Mouse (Mus musculus) ES-E14 (cell line): Measurements from ENCODE around the gene C1qtnf12. TPM values are rescaled to one million over a fixed set of nuclear protein-coding genes. Genes with fewer than 3 reads are reported as not detected.

Experiments
- DNase-seq: peaks from one replicate; pipeline ENCODE4 v3.0.0-alpha.2; 2013; ENCODE audit warnings: low read depth, low spot score
- H3K27ac ChIP-seq: 2 replicates; pipeline ENCODE4 v1.5.1; 2012; ENCODE audit warnings: low read depth, mild to moderate bottlenecking, low read length, moderate library complexity, mixed read lengths; ENCODE audit not compliant: poor library complexity, insufficient read depth, severe bottlenecking
- H3K36me3 ChIP-seq: 2 replicates; pipeline ENCODE4 v1.6.1; 2012; ENCODE audit warnings: mild to moderate bottlenecking, low read length, moderate library complexity, mixed read lengths; ENCODE audit not compliant: control insufficient read depth, poor library complexity, insufficient read depth, severe bottlenecking
- H3K4me1 ChIP-seq, 2 experiments: fragments of 150-350 bp in 1 of 2; sonication (generic) in 1 of 2; 2 replicates each; pipeline ENCODE4 v1.6.1; 2012; ENCODE audit warnings: low read length in 2 of 2, mild to moderate bottlenecking in 1 of 2, mixed read lengths in 1 of 2; ENCODE audit not compliant: control insufficient read depth in 2 of 2, insufficient read depth in 2 of 2, poor library complexity in 1 of 2
- H3K4me3 ChIP-seq, 2 experiments: fragments of 150-350 bp in 1 of 2; sonication (generic) in 1 of 2; 2 replicates each; pipeline ENCODE4 v1.5.1; 2012; ENCODE audit warnings: low read length in 2 of 2, low read depth in 1 of 2, mild to moderate bottlenecking in 1 of 2, mixed read lengths in 1 of 2; ENCODE audit not compliant: insufficient read depth in 1 of 2, poor library complexity in 1 of 2, severe bottlenecking in 1 of 2
- H3K9ac ChIP-seq: 2 replicates; pipeline ENCODE4 v1.6.1; 2012; ENCODE audit warnings: low read depth, mild to moderate bottlenecking, low read length, mixed read lengths; ENCODE audit not compliant: poor library complexity, insufficient read depth, severe bottlenecking
- H3K9me3 ChIP-seq: fragments of 150-350 bp; sonication (generic); 2 replicates; pipeline ENCODE4 v1.6.1; 2012; ENCODE audit warnings: low read depth, mild to moderate bottlenecking, low read length; ENCODE audit not compliant: control insufficient read depth, insufficient read depth
- CHD2 ChIP-seq: IDR thresholded peaks from 2 replicates; pipeline ENCODE4 v1.6.1; 2014; ENCODE audit warnings: mild to moderate bottlenecking, low read depth, low read length, inconsistent platforms
- HCFC1 ChIP-seq: IDR thresholded peaks from 2 replicates; pipeline ENCODE4 v1.6.1; 2012; ENCODE audit warnings: low read length, inconsistent platforms, borderline replicate concordance; ENCODE audit not compliant: insufficient read depth
- MAFK ChIP-seq: IDR thresholded peaks from 2 replicates; pipeline ENCODE4 v1.6.1; 2014; ENCODE audit warnings: mild to moderate bottlenecking, low read depth, low read length, inconsistent platforms; ENCODE audit not compliant: insufficient read depth
- ZC3H11A ChIP-seq: IDR thresholded peaks from 2 replicates; pipeline ENCODE4 v1.6.1; 2012; ENCODE audit warnings: low read depth, mild to moderate bottlenecking, inconsistent platforms, low read length, borderline replicate concordance
- ZNF384 ChIP-seq: IDR thresholded peaks from 2 replicates; pipeline ENCODE4 v1.6.1; 2012; ENCODE audit warnings: low read depth, low read length, inconsistent platforms
- in situ Hi-C, 2 experiments: fragments of 600-800 bp; cut with MboI; formaldehyde crosslinking; loops; one replicate each; pipeline ENCODE4 v1.15.1; 2025; ENCODE audit warnings: low sequenced_read_pairs in 2 of 2, inconsistent platforms in 1 of 2; ENCODE audit not compliant: unreplicated experiment in 2 of 2
- total RNA-seq: library from RNA; depleted of rRNA; stranded (reverse); fragments of 300-350 nt; gene quantifications from 2 replicates; pipeline ENCODE4 v1.2.3, GENCODE M21; 2012

C1qtnf12 gene
- total RNA-seq, 1 experiment = 6.4 TPM

DNA sequence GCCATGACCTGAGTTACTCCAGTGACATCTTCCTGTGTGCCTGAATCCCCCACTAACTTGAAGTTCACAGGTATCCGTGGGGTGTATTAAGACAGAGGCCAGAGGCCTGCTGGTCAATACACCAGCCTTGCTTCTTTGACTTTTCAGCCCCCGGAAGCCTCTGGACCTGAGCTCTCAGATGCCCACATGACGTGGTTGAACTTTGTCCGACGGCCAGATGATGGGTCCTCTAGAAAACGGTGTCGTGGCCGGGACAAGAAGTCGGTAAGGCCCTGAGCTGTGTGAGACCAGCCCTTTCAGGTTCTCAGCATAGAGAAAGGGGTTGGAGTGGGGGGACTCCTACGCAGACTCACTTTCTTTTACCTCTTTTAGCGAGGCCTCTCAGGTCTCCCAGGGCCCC is 2.3 kb downstream of the C1qtnf12 start:
- Histone ChIP-seq H3K9me3 (no peaks in the 10 kb centered on the region), H3K27ac (no peak overlapping the region), H3K4me1 (peaks cover 0 to 12% of the 10 kb centered on the region in 2 experiments; a peak in 2 of 4 replicates), H3K9ac (no peak overlapping the region), H3K4me3 (no peak overlapping the region), H3K36me3 (peaks cover 11% of the 10 kb centered on the region; the same call in 1 of the 2 replicates)
- no peak for TF ChIP-seq CHD2
- no peak for TF ChIP-seq MAFK
- no peak for TF ChIP-seq ZC3H11A
- in situ Hi-C loops = no loop called here
- DNase-seq = no peak

DNA sequence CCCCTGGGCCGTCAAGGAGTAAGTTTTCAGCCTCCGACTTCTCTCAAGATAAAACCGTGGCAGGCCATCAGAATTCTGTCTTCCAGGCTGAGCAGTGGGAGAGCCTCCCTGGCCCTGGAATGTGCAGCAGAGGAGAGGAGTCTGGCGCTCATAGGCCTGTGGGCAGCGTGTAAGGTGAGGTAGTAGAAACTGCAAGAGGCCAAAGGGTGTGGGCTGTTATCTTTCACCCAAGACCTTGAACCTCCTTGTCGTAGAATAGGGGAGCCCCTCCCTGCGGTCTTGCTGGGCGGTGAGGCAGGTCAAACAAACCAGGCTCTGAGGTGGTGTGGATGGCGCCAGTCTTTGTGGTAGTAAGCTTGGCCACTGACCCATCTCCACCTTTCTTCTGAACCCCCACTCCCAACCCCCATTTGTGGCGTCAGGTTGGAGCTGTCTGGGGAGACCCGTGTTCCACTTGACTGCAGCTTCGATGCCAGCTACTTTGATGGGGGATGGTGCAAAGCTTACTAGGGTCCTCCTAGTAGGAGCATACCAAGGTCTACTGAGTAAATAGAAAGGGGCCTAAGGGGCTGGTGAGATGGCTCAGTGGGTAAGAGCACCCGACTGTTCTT is 7.0 kb downstream of the C1qtnf12 start:
- Histone ChIP-seq H3K4me1 (peaks cover 0 to 4% of the 10 kb centered on the region in 2 experiments; a peak in 1 of 4 replicates), H3K9me3 (no peaks in the 10 kb centered on the region), H3K4me3 (no peak overlapping the region), H3K9ac (no peak overlapping the region), H3K27ac (no peak overlapping the region), H3K36me3 (peaks cover 11% of the 10 kb centered on the region; the same call in 1 of the 2 replicates)
- no peak for TF ChIP-seq CHD2
- no peak for DNase-seq
- in situ Hi-C loops = no loop called here

DNA sequence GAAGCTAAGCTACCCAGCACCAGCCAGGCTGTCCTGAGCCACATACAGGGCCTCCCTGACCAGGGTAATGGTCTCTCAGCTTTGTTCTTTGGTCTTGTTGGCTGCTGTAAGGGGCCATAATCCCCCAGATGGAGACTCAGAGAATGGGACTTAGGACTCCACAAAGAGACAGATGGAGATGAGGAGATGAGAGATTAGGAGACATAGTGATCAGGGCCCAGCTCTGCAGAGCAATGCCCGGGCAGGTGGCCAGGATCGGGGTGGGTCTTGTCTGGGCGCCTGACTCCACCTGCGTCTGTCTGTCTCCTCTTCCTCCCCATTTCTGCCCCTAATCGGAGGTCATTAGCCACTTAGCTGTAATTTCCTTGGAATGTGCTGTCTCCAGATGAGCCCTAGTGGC is 8.2 kb downstream of the C1qtnf12 start:
- no peak for TF ChIP-seq ZNF384
- no peak for TF ChIP-seq MAFK
- TF ChIP-seq HCFC1 = no peak
- TF ChIP-seq CHD2 = no peak
- no peak for TF ChIP-seq ZC3H11A
- peaks cover 4% of the 10 kb centered on the region; the same call in 1 of the 2 replicates for H3K36me3 ChIP-seq
- H3K9ac ChIP-seq = no peak overlapping the region
- no peak for DNase-seq
- peaks cover 0 to 4% of the 10 kb centered on the region in 2 experiments; a peak in 1 of 4 replicates for H3K4me1 ChIP-seq
- H3K9me3 ChIP-seq = no peaks in the 10 kb centered on the region
- no peak overlapping the region for H3K4me3 ChIP-seq
- in situ Hi-C loops = no loop called here
- H3K27ac ChIP-seq = no peak overlapping the region

DNA sequence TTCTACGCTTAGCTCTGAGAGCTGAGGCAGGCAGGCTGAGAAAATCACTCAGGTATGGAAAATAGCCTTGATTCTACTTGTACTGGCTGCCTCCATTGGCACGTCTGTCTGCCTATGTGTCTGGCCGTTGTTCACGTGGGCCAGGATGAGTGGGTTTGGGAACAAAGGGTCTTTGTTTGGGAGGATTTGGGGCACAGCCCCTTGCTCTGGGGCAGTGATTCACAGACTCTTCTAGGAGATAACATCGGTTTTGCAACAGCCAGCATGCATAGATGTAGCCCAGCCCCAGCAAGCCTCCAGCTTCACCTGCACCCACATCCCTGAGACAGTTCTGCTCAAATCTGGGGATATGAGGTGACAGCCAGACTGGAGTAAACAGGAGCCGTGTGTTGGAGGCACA is 10.5 kb downstream of the C1qtnf12 start:
- DNase-seq = no peak
- no peak overlapping the region for H3K4me3 ChIP-seq
- no peaks in the 10 kb centered on the region for H3K9me3 ChIP-seq
- H3K27ac ChIP-seq = no peak overlapping the region
- no peak overlapping the region for H3K9ac ChIP-seq
- H3K4me1 ChIP-seq = peaks cover 0 to 4% of the 10 kb centered on the region in 2 experiments; a peak in 1 of 4 replicates
- TF ChIP-seq MAFK (no peak), ZNF384 (no peak), CHD2 (no peak), HCFC1 (no peak), ZC3H11A (no peak)
- H3K36me3 ChIP-seq = no peaks in the 10 kb centered on the region
- in situ Hi-C loops = no loop called here

DNA sequence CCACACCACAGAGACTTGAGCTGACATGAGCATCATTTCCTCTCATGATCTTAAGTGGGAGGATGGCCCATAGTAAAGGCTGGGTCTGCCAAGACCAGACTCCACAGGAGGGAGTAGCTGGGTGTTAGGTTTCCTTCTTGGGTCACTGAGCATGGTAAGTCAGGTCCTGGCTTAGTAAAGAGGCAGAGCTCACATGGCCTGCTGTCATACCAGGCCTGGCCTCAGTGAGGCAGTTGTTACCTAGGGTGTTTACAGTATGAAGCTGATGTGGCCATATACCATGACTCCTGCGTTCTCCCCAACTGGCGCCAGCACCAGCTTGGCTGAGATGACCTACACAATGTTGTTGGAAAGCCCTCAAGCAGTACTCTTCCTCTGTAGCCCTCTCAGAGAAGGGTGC is 11.1 kb downstream of the C1qtnf12 start:
- DNase-seq = no peak
- no peak for TF ChIP-seq ZC3H11A
- TF ChIP-seq CHD2 = no peak
- TF ChIP-seq ZNF384 = no peak
- no peak for TF ChIP-seq HCFC1
- no peak for TF ChIP-seq MAFK
- H3K36me3 ChIP-seq = no peaks in the 10 kb centered on the region
- H3K9me3 ChIP-seq = no peaks in the 10 kb centered on the region
- no peak overlapping the region for H3K27ac ChIP-seq
- no peak overlapping the region for H3K9ac ChIP-seq
- no peak overlapping the region for H3K4me3 ChIP-seq
- H3K4me1 ChIP-seq = peaks cover 0 to 4% of the 10 kb centered on the region in 2 experiments; a peak in 1 of 4 replicates
- in situ Hi-C loops = no loop called here
